Mouse (Mus musculus): ENCODE results near the gene Syce3.

GRCm38 (mm10) chr15:89365141-89365551, 45.2 kb downstream of the Syce3 start:
- no peak for TF ChIP-seq POLR2A (IDR thresholded peaks at IDR 0.05; ENCODE audit: low read depth, low read length)
- TF ChIP-seq CTCF (IDR thresholded peaks at IDR 0.05; ENCODE audit: extremely low read depth, insufficient read length, insufficient replicate concordance, low read depth, low read length): no peak
